Mouse (Mus musculus): ENCODE data around the gene Mki67. TPM values are rescaled to one million over a fixed set of nuclear protein-coding genes. Genes with fewer than 3 reads are reported as not detected.
"Not testable (repeated sequence)": the region's sequence is repeated elsewhere in the genome, so short reads cannot be mapped to it uniquely, and the experiment has no call there.

The Mki67 gene
- polyA plus RNA-seq, 1 experiment from 2014 or later = 50.5 TPM

DNA sequence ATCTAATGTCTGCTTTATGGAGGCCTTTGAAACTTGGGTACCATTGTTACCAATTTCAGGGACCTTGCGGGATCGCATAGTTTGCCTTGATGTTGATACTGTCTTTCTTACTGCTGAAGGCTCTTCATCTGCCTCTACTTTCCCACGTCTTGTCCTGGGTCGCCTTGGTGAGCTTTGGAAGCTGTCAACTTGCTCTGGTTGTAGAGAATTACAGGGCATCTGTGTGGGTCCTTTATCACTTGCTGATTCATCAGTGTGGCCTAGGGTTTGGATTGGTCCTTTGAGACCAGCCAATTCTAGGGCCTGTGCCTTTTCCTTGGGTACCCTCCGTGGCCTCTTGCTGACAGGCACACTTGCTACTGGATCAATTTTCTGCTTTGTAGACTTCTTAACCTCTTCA is 21.4 kb downstream of the Mki67 start:
- Histone ChIP-seq H3K27me3 (no peaks in the 10 kb centered on the region), H3K4me2 (replicated peaks) (no peak overlapping the region), H3K9me3 (no peaks in the 10 kb centered on the region), H3K4me1 (no peaks in the 10 kb centered on the region), H3K36me3 (peaks cover 92% of the 10 kb centered on the region), H3K9ac (no peak overlapping the region), H3K4me3 (no peak overlapping the region), H3K27ac (no peak overlapping the region)
- 94% methylated on average over 5 of the region's 5 CpGs for WGBS
- ATAC-seq (ENCODE audit: insufficient number of reproducible peaks, insufficient read depth, low FRiP score, low TSS enrichment) = no peak

DNA sequence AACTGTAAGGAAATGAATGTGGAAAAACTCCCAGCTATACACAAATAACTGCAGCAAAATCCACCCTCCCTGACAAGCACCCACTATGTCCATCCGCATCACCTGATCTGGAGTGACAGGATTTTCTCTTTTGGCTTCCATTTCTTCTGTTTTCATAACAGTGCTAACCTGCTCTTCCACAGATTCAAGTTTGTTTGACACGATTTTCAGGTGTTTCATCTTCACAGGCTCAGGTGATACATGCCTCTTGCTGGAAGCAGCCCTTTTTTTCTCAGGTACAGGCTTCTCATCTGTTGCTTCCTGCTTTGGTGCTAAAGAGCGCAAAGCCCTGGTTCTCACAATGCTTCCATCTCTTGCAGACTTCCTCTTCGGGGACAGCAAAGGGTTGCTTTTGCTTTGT is 22.0 kb downstream of the Mki67 start:
- no peak for ATAC-seq (ENCODE audit: insufficient number of reproducible peaks, insufficient read depth, low FRiP score, low TSS enrichment)
- no peak overlapping the region for H3K4me3 ChIP-seq
- no peaks in the 10 kb centered on the region for H3K9me3 ChIP-seq
- H3K4me2 ChIP-seq (replicated peaks) = no peak overlapping the region
- 95% methylated on average over 4 of the region's 4 CpGs for WGBS
- peaks cover 91% of the 10 kb centered on the region for H3K36me3 ChIP-seq
- no peaks in the 10 kb centered on the region for H3K27me3 ChIP-seq
- no peak overlapping the region for H3K9ac ChIP-seq
- H3K27ac ChIP-seq = no peak overlapping the region
- no peaks in the 10 kb centered on the region for H3K4me1 ChIP-seq

DNA sequence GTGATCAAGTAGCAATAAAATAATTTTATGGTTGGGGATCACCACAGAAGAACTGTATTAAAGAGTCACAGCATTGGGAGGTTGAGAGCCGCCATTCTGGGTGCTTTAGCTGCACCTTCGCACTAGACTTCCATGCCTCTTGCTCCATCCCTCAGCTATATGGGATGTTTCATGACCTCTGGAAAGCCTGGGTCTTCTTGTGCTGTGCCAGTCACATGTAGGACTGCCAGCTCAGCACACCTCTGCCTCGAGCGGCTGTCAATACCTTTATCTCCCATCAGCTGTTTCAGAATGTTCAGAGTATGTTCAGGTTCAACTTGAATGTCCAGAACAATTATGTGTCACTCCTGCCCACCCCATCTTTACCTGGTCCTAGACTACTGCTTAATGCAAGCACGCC is 24.2 kb downstream of the Mki67 start:
- Histone ChIP-seq H3K9ac (no peak overlapping the region), H3K27me3 (no peaks in the 10 kb centered on the region), H3K27ac (no peak overlapping the region), H3K9me3 (no peaks in the 10 kb centered on the region), H3K4me3 (no peak overlapping the region), H3K4me2 (replicated peaks) (no peak overlapping the region), H3K36me3 (peaks cover 87% of the 10 kb centered on the region), H3K4me1 (no peaks in the 10 kb centered on the region)
- ATAC-seq (ENCODE audit: insufficient number of reproducible peaks, insufficient read depth, low FRiP score, low TSS enrichment) = no peak
- WGBS = 93% methylated on average over 5 of the region's 5 CpGs

- Histone ChIP-seq H3K9me3 (no peaks in the 10 kb centered on the region), H3K27ac (no peak overlapping the region), H3K9ac (no peak overlapping the region), H3K4me2 (replicated peaks) (no peak overlapping the region), H3K4me3 (no peak overlapping the region), H3K36me3 (peaks cover 81% of the 10 kb centered on the region), H3K27me3 (no peaks in the 10 kb centered on the region), H3K4me1 (no peaks in the 10 kb centered on the region)
- no peak for ATAC-seq (ENCODE audit: insufficient number of reproducible peaks, insufficient read depth, low FRiP score, low TSS enrichment)
- WGBS = 95% methylated on average over 7 of the region's 7 CpGs
Observed at GRCm38 (mm10) chr7:135689396-135689795, 26.8 kb downstream of the Mki67 start.

- Histone ChIP-seq H3K4me2 (replicated peaks) (no peak overlapping the region), H3K4me3 (no peak overlapping the region), H3K27ac (no peak overlapping the region), H3K4me1 (0 out of 2 replicates have a peak, but pooled peaks cover 3% of the 10 kb centered on the region), H3K9ac (no peak overlapping the region), H3K27me3 (no peaks in the 10 kb centered on the region), H3K9me3 (no peaks in the 10 kb centered on the region), H3K36me3 (peaks cover 43% of the 10 kb centered on the region)
- no peak for ATAC-seq (ENCODE audit: insufficient number of reproducible peaks, insufficient read depth, low FRiP score, low TSS enrichment)
- WGBS = 89% methylated on average over 7 of the region's 7 CpGs
Observed at GRCm38 (mm10) chr7:135684938-135685337, 31.2 kb downstream of the Mki67 start.

DNA sequence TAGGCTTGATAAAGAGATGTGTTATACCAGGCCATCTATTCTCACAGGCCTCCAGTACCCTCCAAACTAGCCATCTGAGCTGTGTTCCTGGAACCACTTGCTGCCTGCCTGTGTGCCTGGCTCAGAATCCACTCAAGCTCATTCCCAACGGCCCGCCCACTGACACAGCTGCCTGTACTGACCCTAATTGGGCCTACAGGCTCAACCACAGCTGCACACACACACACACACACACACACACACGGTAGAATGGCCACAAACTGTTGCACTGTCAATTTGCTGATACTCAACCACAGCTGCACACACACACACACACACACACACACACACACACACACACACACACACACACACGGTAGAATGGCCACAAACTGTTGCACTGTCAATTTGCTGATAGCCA is 32.1 kb downstream of the Mki67 start:
- H3K9ac ChIP-seq; H3K4me3 ChIP-seq; H3K4me1 ChIP-seq; H3K9me3 ChIP-seq; ATAC-seq (ENCODE audit: insufficient number of reproducible peaks, insufficient read depth, low FRiP score, low TSS enrichment); H3K27ac ChIP-seq; H3K27me3 ChIP-seq; H3K4me2 ChIP-seq (replicated peaks): not testable (repeated sequence)
- H3K36me3 ChIP-seq = peaks cover 37% of the 10 kb centered on the region
- 67% methylated on average over 4 of the region's 4 CpGs for WGBS

GRCm38 (mm10) chr7:135680334-135680733 is 35.8 kb downstream of the Mki67 start:
- Histone ChIP-seq H3K27ac (no peak overlapping the region), H3K27me3 (no peaks in the 10 kb centered on the region), H3K36me3 (peaks cover 6% of the 10 kb centered on the region; the same call in 1 of the 2 replicates), H3K9me3 (no peaks in the 10 kb centered on the region), H3K4me1 (peaks cover 8% of the 10 kb centered on the region; the same call in 1 of the 2 replicates), H3K4me3 (no peak overlapping the region), H3K9ac (no peak overlapping the region), H3K4me2 (replicated peaks) (no peak overlapping the region)
- WGBS = 74% methylated on average over 5 of the region's 5 CpGs
- ATAC-seq (ENCODE audit: insufficient number of reproducible peaks, insufficient read depth, low FRiP score, low TSS enrichment) = no peak

- no peak for ATAC-seq (ENCODE audit: insufficient number of reproducible peaks, insufficient read depth, low FRiP score, low TSS enrichment)
- no peak overlapping the region for H3K4me2 ChIP-seq (replicated peaks)
- no peaks in the 10 kb centered on the region for H3K9me3 ChIP-seq
- peaks cover 6% of the 10 kb centered on the region; the same call in 1 of the 2 replicates for H3K4me1 ChIP-seq
- H3K4me3 ChIP-seq = no peak overlapping the region
- H3K9ac ChIP-seq = no peak overlapping the region
- no peaks in the 10 kb centered on the region for H3K36me3 ChIP-seq
- H3K27ac ChIP-seq = no peak overlapping the region
- WGBS = 87% methylated on average over 8 of the region's 8 CpGs
- no peaks in the 10 kb centered on the region for H3K27me3 ChIP-seq
Observed at GRCm38 (mm10) chr7:135676722-135677121, 39.4 kb downstream of the Mki67 start.

GRCm38 (mm10) chr7:135673576-135673975 is 42.6 kb downstream of the Mki67 start:
- H3K36me3 ChIP-seq = no peaks in the 10 kb centered on the region
- no peaks in the 10 kb centered on the region for H3K27me3 ChIP-seq
- H3K4me3 ChIP-seq = no peak overlapping the region
- 70% methylated on average over 3 of the region's 3 CpGs for WGBS
- no peak overlapping the region for H3K9ac ChIP-seq
- no peak for ATAC-seq (ENCODE audit: insufficient number of reproducible peaks, insufficient read depth, low FRiP score, low TSS enrichment)
- H3K4me2 ChIP-seq (replicated peaks) = no peak overlapping the region
- H3K27ac ChIP-seq = no peak overlapping the region
- no peaks in the 10 kb centered on the region for H3K4me1 ChIP-seq
- no peaks in the 10 kb centered on the region for H3K9me3 ChIP-seq

- no peak overlapping the region for H3K27ac ChIP-seq
Observed at GRCm38 (mm10) chr7:135668852-135669739, 47.1 kb downstream of the Mki67 start.

GRCm38 (mm10) chr7:135666314-135666713 is 49.8 kb downstream of the Mki67 start:
- Histone ChIP-seq H3K9me3 (no peaks in the 10 kb centered on the region), H3K4me2 (replicated peaks) (no peak overlapping the region), H3K4me3 (no peak overlapping the region), H3K27ac (no peak overlapping the region), H3K4me1 (no peaks in the 10 kb centered on the region), H3K9ac (no peak overlapping the region), H3K36me3 (no peaks in the 10 kb centered on the region), H3K27me3 (no peaks in the 10 kb centered on the region)
- no peak for ATAC-seq (ENCODE audit: insufficient number of reproducible peaks, insufficient read depth, low FRiP score, low TSS enrichment)
- 84% methylated on average over 2 of the region's 2 CpGs for WGBS

More at GRCm38 (mm10) chr7:135668852-135669739, 47.1 kb downstream of the Mki67 start:
- H3K4me2 ChIP-seq (replicated peaks) = no peak overlapping the region
- H3K4me1 ChIP-seq = no peaks in the 10 kb centered on the region
- H3K9ac ChIP-seq = no peak overlapping the region
- H3K9me3 ChIP-seq = no peaks in the 10 kb centered on the region
- H3K36me3 ChIP-seq = no peaks in the 10 kb centered on the region
- 41% methylated on average over 16 of the region's 16 CpGs for WGBS
- 0 out of 2 replicates have a peak, but pooled peaks have one; percentile 37 for ATAC-seq (ENCODE audit: insufficient number of reproducible peaks, insufficient read depth, low FRiP score, low TSS enrichment)
- no peak overlapping the region for H3K4me3 ChIP-seq
- no peaks in the 10 kb centered on the region for H3K27me3 ChIP-seq

DNA sequence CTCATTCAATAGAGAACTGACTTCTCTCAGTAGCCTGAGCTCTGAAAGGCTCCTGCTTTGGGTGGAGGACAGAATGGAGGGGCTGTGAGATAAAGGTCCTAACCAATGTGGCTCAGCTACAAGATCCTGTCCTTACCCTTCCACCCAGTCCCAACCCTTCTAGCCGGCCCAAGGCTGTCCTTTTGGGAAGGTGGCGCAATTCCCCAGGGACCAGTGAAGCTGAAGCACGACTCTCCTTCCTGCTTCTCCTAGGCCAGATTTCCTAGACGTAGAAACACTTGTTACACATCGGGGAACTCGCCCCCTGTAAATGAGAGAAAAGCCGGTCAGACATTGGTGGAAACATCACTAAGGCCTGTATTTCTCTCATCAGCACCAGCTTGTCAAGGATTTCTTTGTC is 52.0 kb downstream of the Mki67 start:
- no peak overlapping the region for H3K4me2 ChIP-seq (replicated peaks)
- no peaks in the 10 kb centered on the region for H3K36me3 ChIP-seq
- no peaks in the 10 kb centered on the region for H3K9me3 ChIP-seq
- no peak overlapping the region for H3K4me3 ChIP-seq
- H3K9ac ChIP-seq = no peak overlapping the region
- no peaks in the 10 kb centered on the region for H3K4me1 ChIP-seq
- 77% methylated on average over 7 of the region's 7 CpGs for WGBS
- no peaks in the 10 kb centered on the region for H3K27me3 ChIP-seq
- no peak overlapping the region for H3K27ac ChIP-seq
- ATAC-seq (ENCODE audit: insufficient number of reproducible peaks, insufficient read depth, low FRiP score, low TSS enrichment) = no peak

Data from embryonic facial prominence, embryonic 12.5 days (tissue).